Mouse (Mus musculus) adrenal gland, postnatal 25 days (tissue): ENCODE results near the gene Sapcd1. TPM values are rescaled to one million over a fixed set of nuclear protein-coding genes. Genes with fewer than 3 reads are reported as not detected.
"Not testable (repeated sequence)": the region's sequence is repeated elsewhere in the genome, so short reads cannot be mapped to it uniquely, and the experiment has no call there.

Source experiments
- DNase-seq: peaks from one replicate; pipeline ENCODE4 v3.0.0; 2021; ENCODE audit warnings: mixed read lengths
- total RNA-seq: library from RNA; stranded (reverse); gene quantifications from 2 replicates; pipeline ENCODE4 v1.2.3, GENCODE M21; 2021

Sapcd1 gene
- total RNA-seq, 1 experiment from 2014 or later = 0.61 TPM

DNA sequence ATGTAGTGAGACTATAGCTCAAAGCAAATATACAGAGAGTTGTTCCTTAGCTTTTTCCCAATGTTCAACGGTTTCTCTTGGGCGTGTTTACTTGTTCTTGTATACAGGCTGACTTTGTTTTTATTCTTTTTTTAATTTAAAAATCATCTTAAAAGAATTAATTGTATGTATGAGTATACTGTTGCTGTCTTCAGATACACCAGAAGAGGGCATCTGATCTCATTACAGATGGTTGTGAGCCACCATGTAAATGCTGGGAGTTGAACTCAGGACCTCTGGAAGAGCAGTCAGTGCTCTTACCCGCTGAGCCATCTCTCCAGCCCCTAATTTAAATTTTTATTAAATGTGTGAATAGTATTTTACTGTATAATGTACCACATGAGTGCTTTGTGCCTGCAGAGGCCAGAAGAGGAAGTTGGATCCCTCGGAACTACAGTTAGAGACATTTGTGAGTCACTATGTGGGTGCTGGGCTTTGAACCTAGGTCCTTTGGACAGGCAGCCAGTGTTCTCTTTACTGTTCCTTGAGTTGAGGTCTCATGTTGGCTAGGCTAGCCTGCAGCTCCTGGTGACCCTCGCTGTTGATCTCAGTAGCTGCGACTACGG is 20.3 kb downstream of the Sapcd1 start:
- DNase-seq = no peak

DNA sequence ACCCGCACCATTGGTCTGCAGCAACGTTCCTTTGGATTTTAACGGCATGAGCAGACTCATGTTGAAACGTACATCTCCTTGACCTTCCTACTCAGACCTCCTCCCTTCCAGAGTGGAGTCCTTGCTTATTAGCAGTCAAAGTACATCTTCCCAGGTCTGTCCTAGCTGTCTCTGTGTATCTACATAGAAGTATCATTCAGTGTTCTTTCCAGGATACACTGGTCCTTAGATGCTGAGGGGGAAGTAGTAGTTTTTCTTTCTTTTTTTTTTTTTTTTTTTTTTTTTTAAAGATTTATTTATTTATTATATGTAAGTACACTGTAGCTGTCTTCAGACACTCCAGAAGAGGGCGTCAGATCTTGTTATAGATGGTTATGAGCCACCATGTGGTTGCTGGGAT is 21.9 kb downstream of the Sapcd1 start:
- DNase-seq = not testable (repeated sequence)

DNA sequence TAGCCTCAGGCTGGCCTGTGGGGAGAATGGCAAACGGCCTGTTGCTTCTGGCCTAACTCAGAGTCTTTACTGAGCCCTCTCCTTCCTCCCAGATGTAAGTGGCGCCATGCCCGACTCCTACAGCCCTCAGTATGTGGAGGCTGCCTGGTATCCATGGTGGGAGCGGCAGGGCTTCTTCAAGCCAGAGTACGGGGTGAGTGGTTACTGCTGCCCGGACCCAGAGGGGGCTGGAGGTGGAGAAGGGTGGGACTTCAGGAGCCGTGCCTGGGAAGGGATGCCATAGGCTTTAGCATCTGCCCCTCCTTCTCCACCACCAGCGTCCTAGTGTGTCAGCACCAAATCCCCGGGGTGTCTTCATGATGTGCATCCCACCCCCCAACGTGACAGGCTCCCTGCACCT is 22.7 kb downstream of the Sapcd1 start:
- no peak for DNase-seq

DNA sequence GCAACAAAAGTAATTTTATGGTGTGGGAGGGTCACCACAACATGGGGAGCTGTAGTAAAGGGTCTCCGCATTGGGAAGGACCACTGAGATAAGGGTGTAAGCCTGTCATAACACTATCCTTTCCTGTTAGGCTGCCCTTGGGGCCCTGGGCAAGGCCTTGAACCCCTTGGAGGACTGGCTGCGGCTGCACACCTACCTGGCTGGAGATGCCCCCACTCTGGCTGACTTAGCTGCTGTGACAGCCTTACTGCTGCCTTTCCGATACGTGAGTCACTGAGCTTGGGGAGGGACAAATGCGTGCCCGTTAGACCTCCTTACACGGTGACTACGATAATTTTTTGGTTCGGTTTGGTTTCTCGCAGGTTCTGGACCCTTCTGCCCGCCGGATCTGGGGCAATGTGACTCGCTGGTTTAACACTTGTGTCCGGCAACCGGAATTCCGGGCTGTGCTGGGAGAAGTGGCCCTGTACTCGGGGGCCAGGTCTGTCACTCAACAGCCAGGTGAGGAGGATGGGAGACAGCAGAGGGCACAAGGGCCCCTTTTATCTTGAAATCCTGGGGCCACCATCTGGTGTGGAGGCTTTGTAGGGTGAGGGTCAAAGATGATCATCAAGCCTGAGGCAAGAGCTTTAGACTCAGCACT is 23.6 kb downstream of the Sapcd1 start:
- no peak for DNase-seq

DNA sequence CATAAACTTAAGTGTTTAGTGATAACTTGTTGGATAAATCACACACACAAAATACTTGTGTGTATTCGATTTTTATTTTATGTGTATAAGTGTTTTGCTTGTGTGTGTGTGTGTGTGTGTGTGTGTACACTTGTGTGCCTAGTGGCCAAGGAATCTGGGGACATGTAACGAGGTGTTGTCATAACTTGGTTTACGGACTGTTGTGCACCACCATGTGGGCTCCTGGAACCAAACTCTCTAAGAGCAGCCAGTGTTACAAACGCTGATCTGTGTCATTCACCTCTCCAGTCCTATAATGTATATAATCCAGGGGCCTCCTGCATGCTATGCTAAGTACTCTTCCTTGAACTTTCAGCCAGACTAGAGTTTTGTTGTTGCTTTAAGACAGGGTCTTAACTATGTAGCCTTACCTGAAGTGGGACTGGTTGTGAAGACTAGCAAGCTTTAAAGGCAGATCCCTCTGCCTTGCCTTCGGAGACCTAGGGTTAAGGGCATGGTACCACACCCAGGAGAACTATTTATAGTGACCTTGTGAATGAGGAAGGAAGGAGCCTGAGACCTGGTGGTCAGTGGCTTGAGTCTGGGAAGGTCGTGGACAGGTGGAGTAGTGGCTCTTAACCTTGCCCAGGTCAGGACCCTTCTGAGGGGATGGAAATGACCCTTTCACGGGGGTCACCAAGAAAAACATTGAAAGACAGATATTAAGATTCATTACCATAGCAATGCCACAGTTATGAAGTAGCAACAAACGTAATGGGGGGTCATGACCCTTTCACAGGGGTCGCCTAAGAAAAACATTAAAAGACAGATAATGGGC is 24.6 kb downstream of the Sapcd1 start:
- no peak for DNase-seq

DNA sequence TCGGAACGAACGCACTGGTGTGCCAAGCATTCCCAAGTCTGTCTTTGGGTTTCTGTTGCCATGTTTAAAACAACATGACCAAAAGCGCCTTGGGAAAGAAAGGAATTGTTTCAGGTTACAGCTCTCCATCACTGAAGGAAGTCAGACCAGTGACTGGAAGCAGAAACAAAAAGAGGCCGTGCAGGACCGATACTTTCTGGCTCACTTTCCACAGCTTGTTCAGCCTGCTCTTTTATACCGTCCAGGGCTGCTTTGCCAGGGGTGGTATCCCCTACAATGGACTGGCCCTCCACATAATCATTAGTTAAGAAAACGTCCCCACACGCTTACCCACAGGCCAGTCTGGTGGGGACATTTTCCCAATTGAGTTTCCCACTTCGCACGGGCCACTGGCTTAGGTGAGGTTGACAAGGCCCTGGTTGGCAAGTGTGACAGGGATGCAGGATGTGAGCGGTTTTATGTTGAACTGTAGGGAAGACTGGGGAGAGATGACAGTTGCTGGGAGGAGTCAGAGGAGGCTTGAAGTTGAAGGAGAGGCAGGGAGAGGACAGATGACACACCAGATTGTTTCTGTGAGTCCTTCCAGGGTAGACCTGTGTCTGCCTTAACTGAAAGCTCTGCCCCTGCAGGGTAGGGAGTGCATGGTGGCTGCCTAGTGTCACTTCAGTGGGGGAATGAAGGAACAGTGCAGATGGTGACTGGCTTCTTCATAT is 25.5 kb downstream of the Sapcd1 start:
- DNase-seq = no peak

DNA sequence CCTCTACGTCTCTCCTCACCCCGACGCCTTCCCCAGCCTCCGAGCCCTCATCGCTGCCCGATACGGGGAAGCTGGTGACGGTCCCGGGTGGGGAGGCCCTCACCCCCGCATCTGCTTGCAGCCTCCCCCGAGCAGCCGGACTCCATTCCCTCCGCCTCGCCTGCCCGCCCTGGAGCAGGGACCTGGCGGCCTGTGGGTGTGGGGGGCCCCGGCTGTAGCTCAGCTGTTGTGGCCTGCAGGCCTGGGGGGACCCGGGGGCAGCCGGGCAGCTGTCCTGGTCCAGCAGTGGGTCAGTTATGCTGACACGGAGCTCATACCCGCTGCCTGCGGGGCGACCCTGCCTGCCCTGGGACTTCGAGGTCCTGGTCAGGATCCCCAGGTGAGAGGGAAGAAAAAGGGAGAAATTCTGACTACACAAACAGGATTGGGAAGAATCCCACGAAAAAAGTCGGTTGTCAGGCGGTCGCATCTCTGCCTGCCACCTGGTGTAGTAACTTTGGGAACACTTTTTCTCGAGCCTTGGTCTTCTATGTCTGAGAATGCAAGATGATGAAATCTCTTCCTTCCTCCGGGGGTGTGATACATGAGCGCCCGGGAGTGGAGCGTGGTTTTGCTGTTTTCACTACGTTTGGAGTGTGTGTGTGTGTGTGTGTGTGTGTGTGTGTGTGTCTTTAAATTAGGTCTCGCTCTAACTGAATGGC is 26.2 kb downstream of the Sapcd1 start:
- peak; percentile 24 for DNase-seq

DNA sequence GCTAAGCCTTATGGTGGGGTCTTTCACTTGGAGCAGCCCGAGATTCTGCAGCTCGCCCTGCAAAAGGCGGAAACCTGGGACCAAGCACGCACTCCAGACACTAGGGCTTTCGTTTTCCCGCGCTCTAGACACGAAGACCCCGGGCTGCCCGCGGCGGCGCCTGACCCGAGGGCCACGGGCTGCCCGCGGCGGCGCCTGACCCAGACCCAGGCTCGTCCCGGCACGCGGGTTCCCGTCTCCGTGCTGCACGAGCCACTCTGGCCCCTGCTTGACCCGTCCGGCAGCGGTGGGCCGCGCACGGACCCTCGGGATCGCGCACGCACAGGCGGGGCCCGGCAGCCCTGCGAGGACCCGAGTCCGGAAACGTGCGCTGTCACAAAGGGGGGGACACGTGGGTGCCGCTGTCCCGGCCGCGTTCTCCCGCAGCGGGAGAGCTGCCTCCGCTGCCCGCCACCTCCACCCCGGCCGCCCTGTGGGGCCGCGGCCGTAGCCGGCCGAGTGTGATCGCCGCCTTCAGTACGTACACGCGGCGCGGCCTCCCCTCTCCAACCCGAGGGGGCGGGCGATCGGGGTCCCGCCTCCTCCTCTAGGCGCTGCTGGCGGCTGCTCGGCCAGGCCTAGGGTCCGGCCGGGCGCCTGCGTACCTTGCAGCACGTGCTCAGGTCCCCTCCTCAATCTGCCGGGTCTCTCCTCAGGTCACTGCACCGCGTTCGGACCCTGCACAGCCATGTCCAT is 26.9 kb downstream of the Sapcd1 start, which contains the start of gene Vars:
Gene Vars, plus strand, starts transcription at position 271 of the 735 bp plus-strand sequence.
- DNase-seq = peak; percentile 86

DNA sequence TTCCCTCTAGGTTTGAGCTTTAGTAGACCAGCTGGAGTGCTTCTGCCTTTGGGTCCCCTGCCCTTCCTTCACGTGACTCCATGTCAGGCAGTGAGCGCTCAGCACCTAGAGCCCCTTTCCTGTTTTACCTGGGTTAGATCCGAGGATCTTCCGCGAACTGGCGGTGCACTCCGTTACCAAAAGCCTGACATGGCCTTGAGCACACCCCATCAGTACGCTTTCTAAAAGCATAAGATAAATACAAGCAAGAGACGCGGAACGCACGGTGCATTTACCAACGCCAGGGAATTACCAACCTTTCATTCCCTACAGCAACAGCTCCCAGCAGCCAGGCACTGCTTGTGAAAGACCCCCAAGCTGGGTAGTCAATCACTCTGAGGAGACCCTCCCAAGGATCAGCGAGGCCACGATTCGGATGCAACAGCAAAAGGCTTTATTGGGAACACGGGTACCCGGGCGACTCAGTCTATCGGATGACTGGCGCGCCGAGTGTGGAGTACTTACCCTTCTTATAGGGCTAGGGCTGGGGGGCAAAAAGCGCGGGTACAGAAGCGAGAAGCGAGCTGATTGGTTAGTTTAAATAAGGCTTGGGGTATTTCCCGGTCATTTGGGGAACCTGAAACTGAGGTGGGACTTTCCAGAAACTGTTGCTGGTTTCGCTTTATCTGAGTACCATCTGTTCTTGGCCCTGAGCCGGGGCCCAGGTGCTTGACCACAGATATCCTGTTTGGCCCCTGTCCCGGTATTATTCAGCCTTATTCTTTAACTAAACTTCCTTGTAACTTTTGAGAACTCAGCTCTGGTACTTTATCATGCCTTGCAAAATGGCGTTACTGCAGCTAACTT is 27.7 kb downstream of the Sapcd1 start:
- DNase-seq = not testable (repeated sequence)

DNA sequence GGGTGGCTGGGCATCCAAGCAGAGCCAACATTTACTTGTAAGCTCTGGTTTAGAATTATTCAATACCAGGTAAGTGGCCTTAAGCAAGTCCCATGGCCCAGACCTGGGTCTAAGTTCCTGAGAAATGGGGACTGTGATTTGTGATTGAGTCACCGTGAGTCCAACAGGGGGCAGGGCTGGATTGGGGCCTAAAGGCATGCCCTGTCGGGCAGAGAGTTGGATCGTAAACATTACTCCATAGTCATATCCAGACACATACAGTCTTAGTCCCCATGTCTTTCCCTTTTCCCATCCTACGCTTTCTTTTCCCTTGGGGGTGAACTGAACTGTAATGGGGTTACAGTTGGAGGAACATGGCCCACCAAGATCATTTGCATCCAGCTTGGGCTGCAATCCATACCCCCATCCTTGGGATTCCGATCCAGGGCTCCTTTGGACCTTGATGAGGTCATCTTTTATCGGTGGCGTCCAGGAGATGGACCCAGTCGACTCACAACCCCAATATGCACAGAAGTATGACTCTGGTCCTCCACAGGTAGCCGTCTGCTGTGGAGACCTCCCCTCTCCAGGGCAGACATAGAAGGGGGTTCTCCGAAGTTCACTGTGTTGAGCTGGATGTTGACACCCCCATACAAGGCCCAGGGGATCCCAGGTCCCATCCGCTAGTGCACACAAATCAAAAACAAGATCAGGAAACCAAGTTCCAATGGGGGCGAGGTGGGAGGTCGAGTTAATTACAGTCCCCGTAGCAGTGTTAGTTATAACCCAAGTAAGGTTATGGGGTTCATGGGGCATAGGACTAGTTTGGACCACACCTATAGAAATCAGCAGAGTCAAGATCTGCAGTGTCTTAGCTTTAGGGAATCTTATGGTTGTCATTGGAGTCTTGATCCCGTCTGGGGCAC is 29.0 kb downstream of the Sapcd1 start:
- DNase-seq = no peak

DNA sequence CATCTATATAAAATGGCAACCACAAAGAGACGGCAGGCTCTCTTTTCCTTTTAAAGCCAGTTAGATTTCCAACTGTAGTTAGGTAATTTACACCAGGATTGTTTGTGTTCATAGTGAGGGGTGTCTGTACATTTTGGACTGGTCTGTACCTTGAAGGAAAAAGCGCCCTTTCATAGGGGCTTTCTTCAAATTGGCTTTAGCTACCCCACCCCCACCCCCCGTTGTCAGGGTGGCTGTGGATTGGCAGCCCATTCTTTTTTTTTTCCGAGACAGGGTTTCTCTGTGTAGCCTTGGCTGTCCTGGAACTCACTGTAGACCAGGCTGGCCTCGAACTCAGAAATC is 30.7 kb downstream of the Sapcd1 start:
- no peak for DNase-seq

DNA sequence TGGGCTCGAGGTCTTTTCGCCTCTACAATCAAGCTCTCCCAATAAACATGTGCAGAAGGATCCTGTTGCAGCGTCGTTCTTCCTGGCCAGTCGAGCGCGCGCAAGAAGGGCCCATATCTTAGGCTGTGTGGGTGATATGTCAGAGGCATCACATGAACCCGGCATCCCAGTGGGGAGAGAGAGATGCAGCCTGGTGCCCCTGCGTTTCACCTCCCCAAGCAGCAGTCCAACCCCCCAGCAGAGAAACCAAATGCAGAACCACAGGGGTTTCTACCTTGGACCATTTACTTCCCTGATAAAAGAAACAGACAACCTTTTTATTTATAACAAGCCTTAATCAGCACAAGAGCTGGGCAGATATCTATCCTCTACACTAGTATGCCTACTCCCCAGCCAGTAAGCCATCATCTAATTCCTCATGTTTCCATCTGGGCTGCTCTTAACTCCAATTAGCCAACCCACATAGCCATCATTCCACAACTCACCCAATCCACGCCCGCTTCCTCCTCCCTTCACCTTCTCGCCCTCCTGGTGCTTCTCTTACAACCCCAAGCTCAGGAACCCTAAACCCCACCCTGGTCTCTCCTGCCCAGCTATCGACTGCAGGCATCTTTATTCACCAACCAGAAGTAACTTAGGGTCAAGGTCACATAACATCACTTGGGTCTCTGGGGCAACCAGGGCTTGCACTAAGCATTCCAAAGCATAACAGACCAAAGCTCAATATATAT is 31.2 kb downstream of the Sapcd1 start:
- DNase-seq = no peak

DNA sequence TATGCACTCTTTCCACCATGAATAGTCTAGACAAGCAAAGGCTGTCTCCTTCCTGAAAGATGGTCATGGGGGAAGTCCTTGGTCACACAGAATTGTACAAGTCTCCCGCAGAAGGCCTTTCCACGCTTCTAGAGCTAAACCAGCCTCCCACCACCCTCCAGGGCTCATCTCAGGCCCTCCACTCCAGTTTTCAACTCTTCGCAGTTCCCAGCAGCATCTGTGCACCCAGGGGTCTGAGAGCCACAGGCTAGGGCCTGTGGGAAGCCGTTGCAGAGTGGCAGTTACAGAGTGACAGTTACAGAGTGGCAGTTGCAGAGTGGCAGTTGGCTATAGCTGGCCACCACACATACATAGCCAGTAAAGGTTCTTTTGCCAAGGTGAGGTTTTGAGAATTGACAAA is 31.9 kb downstream of the Sapcd1 start:
- DNase-seq = not testable (repeated sequence)

DNA sequence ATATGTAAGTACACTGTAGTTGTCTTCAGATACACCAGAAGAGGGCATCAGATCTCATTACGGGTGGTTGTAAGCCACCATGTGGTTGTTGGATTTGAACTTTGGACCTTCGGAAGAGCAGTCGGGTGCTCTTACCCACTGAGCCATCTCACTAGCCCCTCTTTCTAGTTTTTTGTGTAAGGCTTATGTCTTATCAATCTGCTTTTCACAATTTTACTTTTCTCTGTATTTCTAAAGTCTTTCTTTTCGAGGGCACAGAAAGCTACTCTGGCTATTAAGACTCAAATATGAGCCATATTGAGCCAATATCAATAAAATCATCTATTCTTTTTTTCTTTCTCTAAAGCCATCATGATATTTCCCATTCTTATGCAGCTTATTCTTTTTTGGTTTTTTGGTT is 32.6 kb downstream of the Sapcd1 start:
- DNase-seq = not testable (repeated sequence)

DNA sequence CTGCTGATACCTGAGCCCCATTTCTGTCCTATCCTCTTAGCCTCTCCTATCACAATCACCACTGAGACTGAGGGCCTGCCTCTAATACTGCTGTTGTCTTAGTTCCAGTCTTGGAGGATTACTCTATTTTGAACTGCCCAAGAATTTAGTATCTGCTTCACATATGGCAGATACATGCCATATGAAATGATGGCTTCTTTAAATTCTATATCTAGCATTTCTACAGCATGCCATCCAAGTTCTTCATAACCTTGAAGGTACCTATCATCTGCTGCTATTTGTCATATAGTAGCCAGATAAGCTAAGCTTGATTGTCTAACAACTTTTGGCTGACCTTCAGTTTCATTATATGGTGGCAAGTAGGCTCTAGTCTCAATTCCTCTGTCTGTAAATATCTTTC is 33.1 kb downstream of the Sapcd1 start:
- no peak for DNase-seq

DNA sequence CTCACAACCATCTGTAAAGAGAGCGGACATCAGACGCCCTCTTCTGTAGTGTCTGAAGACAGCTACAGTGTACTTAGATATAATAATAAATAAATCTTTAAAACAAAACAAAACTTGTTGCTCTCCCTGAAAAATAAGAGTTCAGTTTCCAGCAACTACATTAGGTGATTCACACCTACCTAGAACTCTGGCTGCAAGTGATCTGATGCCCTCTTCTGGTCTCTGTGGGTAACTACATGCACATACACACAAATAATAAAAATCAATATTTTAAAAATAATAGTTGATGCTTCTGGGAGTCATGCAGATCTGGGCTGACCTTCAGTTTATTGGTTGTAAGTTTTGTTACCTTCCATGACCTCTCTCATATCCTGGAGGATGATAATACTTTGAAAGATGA is 43.6 kb downstream of the Sapcd1 start:
- no peak for DNase-seq

DNA sequence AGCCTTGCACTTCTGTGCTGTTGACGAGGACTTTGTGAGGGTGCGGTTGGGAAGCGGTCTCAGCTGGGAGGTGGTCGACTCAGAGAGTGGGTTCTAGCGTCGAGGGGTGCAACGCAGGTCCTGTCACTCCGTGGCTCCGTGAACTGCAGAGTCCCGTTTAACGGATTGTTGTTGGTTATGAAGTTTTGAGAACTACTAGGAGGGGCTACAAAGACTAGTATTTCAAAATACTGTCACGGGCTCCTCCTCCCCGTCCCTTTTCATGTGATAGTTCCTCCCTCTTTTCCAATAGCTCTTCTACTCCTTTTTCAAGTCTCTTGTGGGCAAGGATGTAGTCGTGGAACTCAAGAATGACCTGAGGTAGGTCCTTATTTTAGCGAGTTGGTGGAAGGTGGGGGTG is 45.5 kb downstream of the Sapcd1 start:
- no peak for DNase-seq

DNA sequence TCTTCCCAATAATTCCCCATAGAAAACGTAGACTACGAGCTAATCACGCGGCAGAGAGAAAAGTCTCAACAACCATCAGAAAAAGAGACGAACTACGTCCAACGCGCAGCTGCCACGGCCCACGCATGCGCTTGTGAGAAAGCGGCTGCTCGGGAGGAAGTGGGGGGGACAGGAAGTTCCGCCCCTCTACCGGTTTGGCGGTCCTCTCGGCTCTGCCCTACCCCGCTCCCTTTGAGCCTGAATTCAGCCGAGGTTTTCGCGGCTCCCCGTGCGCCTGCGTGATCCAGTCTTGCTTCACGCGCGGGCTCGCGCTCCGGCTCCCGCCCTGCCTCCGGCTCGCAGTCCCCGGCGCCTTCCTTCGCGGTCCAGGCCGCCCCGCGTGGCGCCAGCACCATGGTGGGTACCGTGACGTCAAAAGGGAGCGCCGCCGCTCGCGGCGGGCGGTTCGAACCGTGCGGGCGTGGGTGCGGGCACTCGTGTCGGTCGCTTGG is 46.1 kb downstream of the Sapcd1 start, which contains the start of gene Lsm2:
Gene Lsm2, plus strand, starts transcription at position 173 of the 491 bp plus-strand sequence.
- peak; percentile 88 for DNase-seq
